Mouse (Mus musculus): ENCODE measurements around the gene Them5.

- TF ChIP-seq CTCF (IDR thresholded peaks at IDR 0.05; ENCODE audit: low read depth) (no peak), EP300 (optimal IDR thresholded peaks at IDR 0.05) (no peak)
Measured at GRCm38 (mm10) chr3:94372641-94373040, 30.7 kb downstream of the Them5 start, which contains the start of gene Rorc.

All from stomach, postnatal 0 days (tissue).